Mouse (Mus musculus) brain, embryonic 14.5 days (tissue): Measurements from ENCODE around the gene Ggt5. TPM values are rescaled to one million over a fixed set of nuclear protein-coding genes. Genes with fewer than 3 reads are reported as not detected.
"Not testable (repeated sequence)": the region's sequence is repeated elsewhere in the genome, so short reads cannot be mapped to it uniquely, and the experiment has no call there.

Experiments
- DNase-seq: peaks from one replicate; pipeline ENCODE4 v3.0.0-alpha.2; 2011; ENCODE audit warnings: low read depth
- CTCF ChIP-seq: fragments of 200-500 bp; IDR thresholded peaks from 2 replicates; pipeline ENCODE4 v1.5.1; 2012; ENCODE audit warnings: inconsistent platforms, mild to moderate bottlenecking, moderate library complexity, borderline replicate concordance; ENCODE audit not compliant: insufficient read depth, insufficient read length; ENCODE audit errors: extremely low read depth
- POLR2A ChIP-seq: fragments of 200-500 bp; IDR thresholded peaks from 2 replicates; pipeline ENCODE4 v1.6.1; 2012; ENCODE audit warnings: mild to moderate bottlenecking, inconsistent platforms, borderline replicate concordance; ENCODE audit not compliant: poor library complexity, insufficient read depth, insufficient read length, severe bottlenecking; ENCODE audit errors: extremely low read depth
- polyA plus RNA-seq: library from polyadenylated mRNA; depleted of rRNA; stranded (reverse); fragments of >200 nt; gene quantifications from 2 replicates; pipeline ENCODE4 v1.2.3, GENCODE M21; 2012

Gene Ggt5
- polyA plus RNA-seq, 1 experiment = 5.2 TPM

GRCm38 (mm10) chr10:75559676-75560548 lies 29.2 kb upstream of the Ggt5 start, which contains the start of gene Lrrc75b:
Gene Lrrc75b, minus strand, starts transcription at chr10:75560330.
- TF ChIP-seq CTCF = no peak
- TF ChIP-seq POLR2A = 0 out of 2 replicates have a peak, but pooled peaks have one; percentile 26
- DNase-seq = peak; percentile 66

DNA sequence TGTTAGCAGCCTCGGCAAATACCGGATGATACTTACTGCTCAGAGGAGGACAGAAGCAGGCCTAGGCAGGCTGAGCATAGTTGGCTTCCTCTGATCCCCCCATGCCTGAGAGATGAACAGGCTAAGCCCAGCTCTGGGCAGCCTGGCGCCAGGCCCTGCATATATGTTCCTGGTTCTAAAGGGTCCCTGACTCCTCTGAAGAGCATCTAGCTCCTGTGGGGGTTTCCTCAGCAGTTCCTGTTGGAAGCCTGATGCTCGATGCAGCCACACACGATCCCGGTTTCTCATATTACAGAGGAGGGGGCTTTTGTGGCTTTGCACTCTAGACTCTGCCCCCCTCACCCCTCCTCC lies 28.6 kb upstream of the Ggt5 start:
- TF ChIP-seq CTCF (no peak), POLR2A (no peak)
- DNase-seq = no peak

DNA sequence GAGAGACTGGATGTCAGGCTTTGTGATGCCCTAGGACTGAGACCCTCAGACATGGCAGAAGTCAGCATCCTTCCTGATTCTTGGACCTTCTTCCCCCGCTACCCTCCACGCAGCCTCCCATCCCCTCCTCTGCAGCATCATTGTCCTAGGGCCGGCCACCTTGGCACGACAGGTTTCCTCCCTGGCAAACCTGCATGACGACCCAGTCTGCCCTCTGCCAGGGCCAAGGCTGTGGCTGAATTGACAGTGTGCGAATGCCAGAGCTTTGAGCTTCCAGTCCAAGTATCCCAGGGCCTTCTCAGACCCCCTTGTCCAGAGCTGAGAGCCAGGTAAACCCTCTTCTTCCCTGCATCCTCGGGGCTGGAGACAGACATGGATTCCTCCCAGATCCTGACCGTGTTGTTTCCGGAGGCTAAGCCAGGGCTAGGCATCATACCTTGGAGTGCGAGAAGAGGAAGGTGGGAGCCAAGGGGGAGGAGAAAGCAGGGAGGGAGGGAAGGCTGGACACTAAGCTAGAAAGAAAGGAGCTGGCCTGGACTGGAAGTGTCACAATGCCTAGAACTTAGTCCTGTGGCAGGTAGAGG lies 28.0 kb upstream of the Ggt5 start, which contains the start of gene Ggt1:
Gene Ggt1, plus strand, starts transcription at position 534 of the 584 bp plus-strand sequence.
- TF ChIP-seq POLR2A (no peak), CTCF (no peak)
- no peak for DNase-seq

DNA sequence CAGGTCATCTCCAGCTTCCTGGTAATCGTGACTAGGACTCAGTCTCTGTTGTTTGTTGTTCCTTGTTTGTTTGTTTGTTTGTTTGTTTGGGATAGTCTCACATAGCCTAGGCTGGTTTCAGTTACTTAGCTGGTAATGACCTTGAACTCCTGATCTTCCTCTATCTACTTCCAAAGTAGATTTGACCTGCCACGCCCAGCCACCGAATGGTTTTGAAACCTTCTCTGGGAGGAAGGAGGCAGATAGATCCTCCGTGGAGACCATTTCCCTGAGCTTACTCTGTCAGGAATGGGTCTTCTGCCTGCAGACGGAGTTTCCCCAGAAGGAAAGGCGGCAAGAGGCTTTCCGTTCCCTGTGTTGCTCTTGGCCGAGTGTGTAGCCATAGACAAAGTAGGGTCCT lies 26.5 kb upstream of the Ggt5 start:
- no peak for TF ChIP-seq CTCF
- no peak for TF ChIP-seq POLR2A
- DNase-seq = no peak

- DNase-seq = no peak
- TF ChIP-seq CTCF (no peak), POLR2A (no peak)
Measured at GRCm38 (mm10) chr10:75564687-75565265, 24.4 kb upstream of the Ggt5 start.

DNA sequence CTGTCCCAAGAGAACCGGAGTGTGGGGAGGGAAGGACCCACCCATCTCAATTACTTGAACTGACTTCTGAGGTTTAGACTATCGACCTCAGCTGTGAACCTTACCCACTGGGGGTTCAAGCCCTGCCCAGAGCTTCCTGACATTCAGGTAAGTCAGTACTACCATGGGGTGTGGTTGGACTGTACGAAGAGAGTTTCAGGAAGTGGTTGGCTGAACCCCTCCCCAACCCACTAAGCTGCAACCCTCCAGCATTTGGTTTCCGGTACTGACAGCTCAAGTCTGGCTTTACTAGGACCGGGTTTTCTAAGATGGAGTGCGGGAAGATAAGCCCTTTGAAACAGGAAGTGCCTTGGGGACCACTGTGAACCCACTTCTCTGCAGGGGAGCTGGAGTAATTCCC lies 23.7 kb upstream of the Ggt5 start:
- no peak for DNase-seq
- no peak for TF ChIP-seq CTCF
- no peak for TF ChIP-seq POLR2A

DNA sequence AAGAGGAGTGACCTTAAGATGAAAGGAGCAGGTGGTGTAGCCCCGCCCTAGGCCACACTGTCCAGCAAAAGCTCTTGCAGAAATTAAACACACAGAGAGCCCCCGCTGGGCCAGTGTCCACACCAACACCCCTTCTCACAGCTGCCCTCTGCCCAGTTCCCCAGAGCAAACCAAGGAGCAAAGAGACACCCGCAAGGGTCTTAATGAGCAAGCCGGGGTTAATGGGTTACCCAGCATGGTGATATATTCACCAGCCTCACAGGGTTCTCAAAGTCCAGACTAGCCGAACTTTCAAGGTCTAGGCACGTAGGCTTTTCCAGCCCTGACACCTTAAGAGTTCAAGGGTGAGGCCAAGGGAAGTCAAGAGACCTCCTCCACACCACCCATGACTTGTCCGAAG lies 23.2 kb upstream of the Ggt5 start:
- TF ChIP-seq CTCF = no peak
- no peak for TF ChIP-seq POLR2A

DNA sequence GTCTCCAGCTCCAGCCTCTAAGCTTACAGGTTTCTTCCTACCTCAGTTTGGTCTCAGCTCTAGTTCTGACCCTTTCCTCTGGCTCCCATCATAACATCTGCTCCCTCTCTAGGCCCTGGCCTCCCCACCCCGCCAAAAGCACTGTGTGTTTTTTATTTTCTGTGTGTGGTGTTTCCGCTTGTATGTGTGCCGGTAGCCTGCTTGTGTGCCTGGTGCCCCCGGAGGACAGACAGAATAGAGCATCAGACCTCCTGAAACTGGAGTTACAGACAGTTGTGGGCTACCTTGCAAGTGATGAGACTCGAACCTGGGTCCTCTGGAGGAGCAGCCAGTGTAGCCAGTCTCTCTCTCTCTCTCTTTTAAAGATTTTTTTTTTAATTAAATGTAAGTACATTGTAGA lies 22.8 kb upstream of the Ggt5 start:
- TF ChIP-seq POLR2A (no peak), CTCF (peak; percentile 10; the same call in 1 of the 2 replicates)

More for the DNA sequence above, 23.2 kb upstream of the Ggt5 start:
- no peak for DNase-seq

GRCm38 (mm10) chr10:75566765-75567164 lies 22.4 kb upstream of the Ggt5 start:
- DNase-seq = not testable (repeated sequence)

More for the DNA sequence above, 22.8 kb upstream of the Ggt5 start:
- DNase-seq = no peak

- DNase-seq = no peak
Measured at GRCm38 (mm10) chr10:75568029-75568428, 21.1 kb upstream of the Ggt5 start.

DNA sequence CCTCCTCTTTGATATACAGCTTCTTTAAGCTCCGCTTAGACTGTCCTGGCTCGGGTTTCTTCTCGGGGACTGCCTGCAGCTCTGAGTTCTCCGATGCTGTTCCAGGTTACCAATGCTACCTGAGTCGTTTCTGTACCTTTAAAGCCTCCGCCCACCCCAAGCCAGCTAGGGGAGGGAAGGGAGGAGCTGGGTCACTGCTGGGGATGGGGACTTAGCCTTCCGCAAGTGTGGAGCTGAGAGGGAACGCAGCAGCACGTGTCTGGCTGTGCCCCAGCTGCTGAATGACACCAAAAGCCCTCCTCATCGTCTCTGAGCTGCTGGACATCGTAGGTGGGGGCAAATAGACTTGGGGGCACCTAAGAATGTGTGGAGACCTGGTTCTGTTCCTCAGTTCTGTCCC lies 20.7 kb upstream of the Ggt5 start:
- TF ChIP-seq CTCF (no peak), POLR2A (no peak)
- no peak for DNase-seq

More at GRCm38 (mm10) chr10:75568029-75568428, 21.1 kb upstream of the Ggt5 start:
- TF ChIP-seq CTCF (no peak), POLR2A (no peak)
